Mouse (Mus musculus) heart, embryonic 14.5 days (tissue): ENCODE results near the gene Zfhx3. TPM values are rescaled to one million over a fixed set of nuclear protein-coding genes. Genes with fewer than 3 reads are reported as not detected.

Experiments used
- ATAC-seq: fragments of 200-750 bp; cut with Nextera tagmentation; 2 replicates; pipeline ENCODE4 v1.8.0; 2017; ENCODE audit warnings: low read depth, moderate TSS enrichment; ENCODE audit not compliant: insufficient number of reproducible peaks, insufficient read depth, low FRiP score
- H3K27ac ChIP-seq, 2 experiments: fragments of 200-500 bp in 1 of 2; fragments of 300-500 bp in 1 of 2; sonication (generic) in 1 of 2; replicated peaks in 1 of 2; 2 replicates each; pipeline ENCODE4 v1.5.1; 2012 to 2014; ENCODE audit warnings: low read depth in 2 of 2, low read length in 2 of 2, control low read depth in 1 of 2, mild to moderate bottlenecking in 1 of 2, mixed read lengths in 1 of 2; ENCODE audit not compliant: control insufficient read depth in 1 of 2, insufficient read depth in 1 of 2
- H3K27me3 ChIP-seq: fragments of 300-500 bp; sonication (generic); 2 replicates; pipeline ENCODE4 v1.6.1; 2014; ENCODE audit warnings: mild to moderate bottlenecking, low read length, control low read depth; ENCODE audit not compliant: control insufficient read depth, insufficient read depth
- H3K36me3 ChIP-seq: fragments of 300-500 bp; sonication (generic); 2 replicates; pipeline ENCODE4 v1.6.1; 2014; ENCODE audit warnings: mild to moderate bottlenecking, control low read depth, low read length, mixed read lengths; ENCODE audit not compliant: control insufficient read depth, insufficient read depth
- H3K4me1 ChIP-seq, 2 experiments: fragments of 200-500 bp in 1 of 2; fragments of 300-500 bp in 1 of 2; sonication (generic) in 1 of 2; 2 replicates each; pipeline ENCODE4 v1.6.1; 2012 to 2014; ENCODE audit warnings: low read length in 2 of 2, control low read depth in 1 of 2, mixed read lengths in 1 of 2; ENCODE audit not compliant: control insufficient read depth in 2 of 2, insufficient read depth in 2 of 2
- H3K4me2 ChIP-seq: fragments of 300-500 bp; sonication (generic); 2 replicates; pipeline ENCODE4 v1.6.1; 2014; ENCODE audit warnings: mild to moderate bottlenecking, low read length
- H3K4me3 ChIP-seq, 2 experiments: fragments of 200-500 bp in 1 of 2; fragments of 300-500 bp in 1 of 2; sonication (generic) in 1 of 2; 2 replicates each; pipeline ENCODE4 v1.5.1; 2012 to 2014; ENCODE audit warnings: low read length in 2 of 2, mild to moderate bottlenecking in 2 of 2, control low read depth in 1 of 2, low read depth in 1 of 2, moderate library complexity in 1 of 2; ENCODE audit not compliant: control insufficient read depth in 1 of 2, insufficient read depth in 1 of 2
- H3K9ac ChIP-seq: fragments of 300-500 bp; sonication (generic); 2 replicates; pipeline ENCODE4 v1.6.1; 2014; ENCODE audit warnings: mild to moderate bottlenecking, low read length
- H3K9me3 ChIP-seq: fragments of 300-500 bp; sonication (generic); 2 replicates; pipeline ENCODE4 v1.6.1; 2016; ENCODE audit warnings: low read length, control low read depth; ENCODE audit not compliant: control insufficient read depth
- WGBS: fragments of 180-500 bp; shearing (Covaris S2); extraction: QIAGEN DNeasy Blood & Tissue Kit; methylation state at CpG from one replicate; pipeline ENCODE4 v1.1.7; 2014; 5-methylcytosine and 5-hydroxymethylcytosine counted together
- polyA plus RNA-seq: library from polyadenylated mRNA; unstranded; fragments of >200 nt; fragmentation: Nextera tagmentation; extraction: Ambion mirVana; gene quantifications from 2 replicates; pipeline ENCODE4 v1.2.1, GENCODE M21; 2014

The Zfhx3 gene
- polyA plus RNA-seq, 1 experiment from 2014 or later: 6.4 TPM

DNA sequence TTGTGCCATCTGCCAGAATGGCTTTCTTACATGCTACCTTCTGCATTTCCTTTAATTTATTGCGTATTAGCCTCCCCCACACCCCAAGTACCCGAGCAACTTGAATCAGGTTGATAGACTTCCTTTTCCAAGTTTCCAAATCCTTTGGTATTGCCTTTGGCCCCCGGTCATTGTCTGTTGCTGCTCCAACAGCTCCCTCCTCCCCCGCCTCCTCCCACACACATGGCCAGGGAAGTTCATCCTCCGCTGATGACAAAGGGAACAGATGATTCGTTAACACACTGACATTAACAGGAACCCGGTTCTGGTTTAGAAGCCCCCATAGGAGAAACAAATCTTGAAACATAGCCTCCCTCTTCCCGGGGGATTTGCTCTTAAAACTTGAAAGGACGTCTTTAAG, 917.5 kb downstream of the Zfhx3 start:
- Histone ChIP-seq H3K9ac (no peak overlapping the region), H3K4me1 (peaks cover 0 to 3% of the 10 kb centered on the region in 2 experiments; a peak in 3 of 4 replicates), H3K27me3 (no peaks in the 10 kb centered on the region), H3K9me3 (no peaks in the 10 kb centered on the region), H3K4me2 (0 out of 2 replicates have a peak overlapping the region, but pooled peaks have one; percentile 11), H3K4me3 (no peak overlapping the region), H3K36me3 (peaks cover 13% of the 10 kb centered on the region), H3K27ac (no peak overlapping the region)
- no peak for ATAC-seq
- 56% methylated on average over 9 of the region's 9 CpGs for WGBS

DNA sequence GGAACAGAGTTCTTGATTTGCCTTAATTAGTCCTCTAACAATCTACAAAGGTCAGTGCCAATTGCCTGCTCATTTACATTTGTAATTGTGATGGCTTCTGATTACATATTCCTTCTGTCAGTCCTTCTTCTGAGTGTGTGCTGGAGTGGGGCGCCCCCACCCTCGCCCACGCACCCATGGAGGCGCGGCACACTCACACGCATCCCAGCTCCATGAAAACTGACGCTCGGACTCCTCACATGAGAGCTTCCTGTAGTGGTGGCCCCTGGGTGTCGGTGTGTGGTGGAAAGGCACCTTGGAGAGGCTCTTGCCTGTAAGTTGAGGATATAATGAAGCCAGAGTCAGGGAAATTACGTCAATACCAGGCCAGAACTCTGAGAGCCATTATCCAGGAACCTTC, 921.0 kb downstream of the Zfhx3 start:
- WGBS: 94% methylated on average over 10 of the region's 10 CpGs
- H3K27ac ChIP-seq: no peak overlapping the region
- 0 out of 2 replicates have a peak, but pooled peaks cover 2% of the 10 kb centered on the region for H3K36me3 ChIP-seq
- H3K27me3 ChIP-seq: no peaks in the 10 kb centered on the region
- H3K4me1 ChIP-seq: peaks cover 10 to 19% of the 10 kb centered on the region in 2 experiments
- H3K4me2 ChIP-seq: no peak overlapping the region
- no peak for ATAC-seq
- H3K4me3 ChIP-seq: no peak overlapping the region
- no peak overlapping the region for H3K9ac ChIP-seq
- no peaks in the 10 kb centered on the region for H3K9me3 ChIP-seq

DNA sequence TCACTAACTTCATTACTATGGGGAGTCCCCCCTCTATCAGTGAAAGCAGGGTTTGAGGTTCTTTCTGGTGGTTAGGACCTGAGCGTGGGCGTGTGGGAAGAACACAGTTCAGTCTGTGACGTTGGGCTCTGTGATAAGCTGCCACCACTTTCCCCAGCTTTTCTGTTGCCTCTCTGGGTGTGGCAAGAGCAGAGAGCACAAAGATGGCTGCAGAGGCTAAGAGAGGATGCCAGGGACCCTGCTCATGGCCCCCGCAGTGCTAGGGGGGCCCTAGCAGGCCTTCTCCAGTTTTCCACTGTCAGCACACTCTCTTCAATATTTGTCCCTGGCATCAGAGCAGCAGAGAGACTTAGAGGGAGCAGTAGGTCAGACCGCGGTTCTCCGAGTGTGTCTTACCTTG, 924.0 kb downstream of the Zfhx3 start:
- Histone ChIP-seq H3K27ac (no peak overlapping the region), H3K9ac (no peak overlapping the region), H3K9me3 (no peaks in the 10 kb centered on the region), H3K36me3 (no peaks in the 10 kb centered on the region), H3K4me1 (peaks cover 18 to 31% of the 10 kb centered on the region in 2 experiments), H3K4me3 (no peak overlapping the region), H3K27me3 (no peaks in the 10 kb centered on the region), H3K4me2 (no peak overlapping the region)
- no peak for ATAC-seq
- WGBS: 82% methylated on average over 7 of the region's 7 CpGs

DNA sequence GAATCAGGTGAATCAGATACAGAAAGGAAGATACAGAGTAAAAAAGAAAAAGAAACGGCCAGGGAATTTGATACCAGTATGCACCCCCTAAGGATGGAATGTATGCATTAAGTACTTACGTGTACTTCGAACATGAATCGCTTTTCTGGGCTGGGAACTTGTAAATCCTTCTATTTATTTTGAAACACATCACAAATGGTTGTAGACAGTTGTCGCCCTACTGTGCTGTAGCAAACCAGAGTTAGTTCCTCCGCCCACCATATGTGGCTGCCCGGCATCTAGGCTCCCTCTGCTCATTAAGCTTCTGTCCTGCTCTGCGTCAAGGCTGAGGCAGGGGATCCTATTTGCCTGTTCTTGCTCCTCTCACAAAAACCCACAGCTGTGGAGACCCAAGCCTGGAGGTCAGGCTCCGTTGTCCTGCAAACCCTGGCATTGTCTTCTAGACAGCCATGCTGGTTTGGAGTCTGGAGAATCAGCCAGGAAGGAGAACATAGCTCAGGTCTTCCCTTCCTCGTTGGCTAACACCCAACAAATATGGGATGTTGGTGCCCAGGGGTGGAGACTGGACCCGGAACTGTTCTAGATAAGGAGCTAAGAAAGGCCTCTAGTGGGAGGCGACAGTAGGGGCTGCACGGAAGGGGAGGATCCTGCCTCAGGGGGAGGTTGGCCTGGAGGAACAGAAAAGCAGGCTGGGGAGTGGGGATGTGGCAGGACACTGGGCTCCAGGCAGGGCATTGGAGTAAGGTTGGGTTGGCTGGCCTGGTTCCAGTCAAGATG, 925.2 kb downstream of the Zfhx3 start:
- no peak overlapping the region for H3K9ac ChIP-seq
- no peaks in the 10 kb centered on the region for H3K36me3 ChIP-seq
- 0 out of 2 replicates have a peak overlapping the region, but pooled peaks have one; percentile 9 for H3K4me2 ChIP-seq
- H3K27me3 ChIP-seq: no peaks in the 10 kb centered on the region
- H3K4me3 ChIP-seq: no peak overlapping the region
- H3K4me1 ChIP-seq: peaks cover 18 to 31% of the 10 kb centered on the region in 2 experiments
- ATAC-seq: 0 out of 2 replicates have a peak, but pooled peaks have one; percentile 44
- peak overlapping the region; percentile 25 to 48; a peak in 3 of 4 replicates for H3K27ac ChIP-seq
- 49% methylated on average over 13 of the region's 13 CpGs for WGBS
- no peaks in the 10 kb centered on the region for H3K9me3 ChIP-seq

DNA sequence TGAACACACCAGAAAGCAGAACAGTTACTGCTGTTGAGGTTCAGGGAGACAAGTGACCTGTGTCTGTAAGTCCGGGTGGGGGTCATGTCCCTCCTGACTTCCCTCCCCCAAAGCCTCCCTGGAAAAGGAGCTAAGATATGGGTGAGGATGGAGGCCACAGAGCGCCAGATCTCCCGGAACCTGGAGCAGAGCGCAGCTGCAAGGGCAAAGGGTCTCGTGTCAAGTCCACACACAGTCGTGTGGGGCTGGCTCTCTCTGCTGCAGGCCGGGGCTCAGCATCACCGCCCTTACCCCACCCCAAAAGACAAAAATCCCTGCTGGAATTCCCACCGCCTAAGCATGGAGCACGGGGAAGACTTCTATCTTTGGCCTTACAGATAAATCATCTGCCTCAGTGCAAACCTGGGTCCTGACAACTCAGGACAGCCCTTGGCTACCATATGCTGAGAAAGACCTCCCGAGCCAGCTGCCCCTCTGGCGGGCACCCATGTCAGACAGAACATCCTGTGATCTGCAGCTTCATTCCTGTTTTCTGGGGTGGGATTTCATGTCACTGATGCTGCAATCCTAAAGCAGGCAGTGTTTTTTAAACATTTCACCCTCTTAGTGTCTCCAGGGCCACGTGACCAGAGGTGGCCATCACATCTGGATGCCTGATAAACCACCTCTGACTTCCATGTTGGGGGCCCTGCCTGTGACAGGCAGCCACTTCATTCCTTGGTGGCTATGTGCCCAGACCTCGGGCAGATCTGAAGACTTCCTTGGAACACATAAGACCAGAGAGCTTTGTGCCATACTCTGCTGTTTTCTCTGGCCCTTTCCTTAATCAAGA, 926.0 kb downstream of the Zfhx3 start:
- no peak overlapping the region for H3K9ac ChIP-seq
- H3K4me1 ChIP-seq: peaks cover 18 to 31% of the 10 kb centered on the region in 2 experiments
- 52% methylated on average over 14 of the region's 14 CpGs for WGBS
- H3K9me3 ChIP-seq: no peaks in the 10 kb centered on the region
- no peak for ATAC-seq
- no peaks in the 10 kb centered on the region for H3K27me3 ChIP-seq
- peak overlapping the region; percentile 6 to 25; a peak in 3 of 4 replicates for H3K27ac ChIP-seq
- H3K4me3 ChIP-seq: no peak overlapping the region
- no peaks in the 10 kb centered on the region for H3K36me3 ChIP-seq
- no peak overlapping the region for H3K4me2 ChIP-seq

DNA sequence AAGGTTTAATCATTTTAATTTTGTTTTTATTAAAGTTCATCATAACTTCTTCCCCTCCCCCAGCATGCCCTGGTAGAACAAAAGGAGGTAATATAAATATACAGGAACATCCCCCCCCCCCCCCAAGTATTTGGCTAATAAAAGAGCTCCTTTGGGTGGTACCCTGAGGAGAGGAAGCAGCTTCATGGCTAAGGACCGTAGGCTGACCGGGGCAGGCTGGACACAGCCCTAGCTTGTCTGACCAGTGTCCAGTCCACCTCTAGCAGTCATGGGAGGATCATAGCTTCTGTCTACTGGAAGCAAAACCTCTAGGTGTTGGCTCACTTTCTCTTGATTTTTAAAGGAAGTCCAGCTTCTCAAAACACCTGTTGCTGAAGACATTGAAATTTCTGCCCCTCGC, 927.0 kb downstream of the Zfhx3 start:
- ATAC-seq: no peak
- Histone ChIP-seq H3K4me3 (no peak overlapping the region), H3K27me3 (no peaks in the 10 kb centered on the region), H3K36me3 (no peaks in the 10 kb centered on the region), H3K9me3 (peaks cover 2% of the 10 kb centered on the region; the same call in 1 of the 2 replicates), H3K4me2 (no peak overlapping the region), H3K4me1 (peaks cover 18 to 31% of the 10 kb centered on the region in 2 experiments), H3K27ac (no peak overlapping the region), H3K9ac (no peak overlapping the region)
- 87% methylated on average over 3 of the region's 3 CpGs for WGBS

DNA sequence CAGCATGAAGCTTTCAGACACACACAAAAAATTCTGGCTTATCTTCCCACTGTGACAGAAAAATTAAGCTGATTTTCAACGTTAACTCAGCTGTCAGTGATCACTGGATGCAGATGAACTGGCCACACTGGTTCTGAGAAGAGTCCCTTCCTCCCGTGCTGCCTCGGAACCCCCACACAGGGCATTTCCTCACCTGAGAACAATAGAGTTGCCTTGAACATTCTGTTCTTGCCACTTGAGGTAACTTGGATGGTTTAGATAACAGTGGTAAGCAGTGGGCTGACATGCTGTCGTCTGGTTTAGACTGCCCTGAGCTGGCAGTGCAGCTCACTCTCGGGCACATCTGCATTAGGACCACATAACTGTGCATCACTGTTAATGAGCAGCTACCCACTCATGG, 927.5 kb downstream of the Zfhx3 start:
- Histone ChIP-seq H3K4me3 (no peak overlapping the region), H3K4me2 (no peak overlapping the region), H3K27me3 (no peaks in the 10 kb centered on the region), H3K27ac (no peak overlapping the region), H3K9me3 (peaks cover 2% of the 10 kb centered on the region; the same call in 1 of the 2 replicates), H3K36me3 (no peaks in the 10 kb centered on the region), H3K4me1 (peaks cover 18 to 30% of the 10 kb centered on the region in 2 experiments), H3K9ac (no peak overlapping the region)
- ATAC-seq: no peak
- 49% methylated on average over 5 of the region's 5 CpGs for WGBS
